In genomic region chr11:107411576-107411975, GRCm38 (mm10) we compare ENCODE assay signal across 17 mouse cellular contexts. TPM values are rescaled to one million over a fixed set of nuclear protein-coding genes. Genes with fewer than 3 reads are reported as not detected.
DNase-seq lines count a peak whose midpoint lies in the region; ATAC-seq and TF ChIP-seq lines count a peak whose summit lies in the region.
"Had no signal": no experiment of that assay in that cellular context is flagged by ENCODE, and none has a peak within 500 bp of the region (broad histone marks: within the 10 kb centered on the region; RNA-seq: fewer than 3 reads in every experiment).

No protein-coding gene starts in this region.

- peak overlapping the region; percentile 61; the same call in 1 of the 2 replicates for H3K27ac ChIP-seq in lung, embryonic 16.5 days (ENCODE audit: low read length)
- H3K27ac ChIP-seq in liver, embryonic 13.5 days, result peak overlapping the region; percentile 87
- H3K27ac ChIP-seq: limb, embryonic 15.5 days; neural tube, embryonic 12.5 days had no signal

- DNase-seq in lung, adult 18-20 months, result no peak
- no peak for DNase-seq in G1E (ENCODE audit: low spot score)
- DNase-seq in liver, embryonic 13.5 days, result no peak
- peak; percentile 78 for DNase-seq in retina, postnatal 1 day
- DNase-seq in heart, postnatal 4 days, result no peak
- DNase-seq in left cerebral cortex, adult 8-10 months (ENCODE audit: low spot score in 2 of 2), result no peak
- DNase-seq: adrenal gland, postnatal 14 days; cerebellum, adult 11-12 months; cerebellum, postnatal 36 days; forebrain, postnatal 0 days; kidney, adult 8-10 months; kidney, postnatal 4 days had no signal

- no peak for ATAC-seq in lung, embryonic 16.5 days (ENCODE audit: low read depth)
- ATAC-seq in G1E (ENCODE audit: extremely low read depth, insufficient number of reproducible peaks, low FRiP score, poor library complexity, severe bottlenecking), result no peak
- no peak for ATAC-seq in liver, embryonic 13.5 days (ENCODE audit: low read depth)
- ATAC-seq: activated CD4-positive, CD25-positive, alpha-beta regulatory T cell, adult 4 months; forebrain, postnatal 0 days; Patski had no signal

- no peak overlapping the region for H3K4me3 ChIP-seq in lung, embryonic 16.5 days (ENCODE audit: low read length)
- H3K4me3 ChIP-seq in G1E (ENCODE audit: low read depth, low read length), result peak overlapping the region; percentile 13; the same call in 1 of the 2 replicates
- H3K4me3 ChIP-seq in liver, embryonic 13.5 days (replicated peaks), result no peak overlapping the region
- H3K4me3 ChIP-seq: limb, embryonic 15.5 days; neural tube, embryonic 12.5 days had no signal

- no peaks in the 10 kb centered on the region for H3K36me3 ChIP-seq in lung, embryonic 16.5 days (ENCODE audit: control insufficient read depth, insufficient read depth, low read length)
- peaks cover 27% of the 10 kb centered on the region for H3K36me3 ChIP-seq in G1E (replicated peaks)
- H3K36me3 ChIP-seq in liver, embryonic 13.5 days, result no peaks in the 10 kb centered on the region
- H3K36me3 ChIP-seq: limb, embryonic 15.5 days; neural tube, embryonic 12.5 days had no signal

- H3K27me3 ChIP-seq in lung, embryonic 16.5 days (ENCODE audit: control insufficient read depth, insufficient read depth, low read depth, low read length), result no peaks in the 10 kb centered on the region
- no peaks in the 10 kb centered on the region for H3K27me3 ChIP-seq in G1E (ENCODE audit: insufficient read depth, low read length)
- H3K27me3 ChIP-seq in liver, embryonic 13.5 days, result no peaks in the 10 kb centered on the region
- H3K27me3 ChIP-seq: limb, embryonic 15.5 days; neural tube, embryonic 12.5 days; Patski had no signal

- no peaks in the 10 kb centered on the region for H3K9me3 ChIP-seq in lung, embryonic 16.5 days (ENCODE audit: control insufficient read depth, low read length)
- no peaks in the 10 kb centered on the region for H3K9me3 ChIP-seq in G1E (replicated peaks)
- H3K9me3 ChIP-seq in liver, embryonic 13.5 days (replicated peaks), result no peaks in the 10 kb centered on the region
- H3K9me3 ChIP-seq: limb, embryonic 15.5 days; neural tube, embryonic 12.5 days had no signal

- H3K4me2 ChIP-seq in lung, embryonic 16.5 days (ENCODE audit: low read depth, low read length), result no peak overlapping the region
- peak overlapping the region; percentile 71; the same call in 1 of the 2 replicates for H3K4me2 ChIP-seq in liver, embryonic 13.5 days
- H3K4me2 ChIP-seq: limb, embryonic 15.5 days; neural tube, embryonic 12.5 days had no signal

- no peak overlapping the region for H3K9ac ChIP-seq in lung, embryonic 16.5 days (ENCODE audit: low read length)
- H3K9ac ChIP-seq in liver, embryonic 13.5 days, result peak overlapping the region; percentile 36; the same call in 1 of the 2 replicates
- H3K9ac ChIP-seq: forebrain, postnatal 0 days; limb, embryonic 15.5 days; neural tube, embryonic 12.5 days had no signal

- no peak for TF ChIP-seq CTCF in G1E (IDR thresholded peaks at IDR 0.05; ENCODE audit: low read depth, low read length)

- 70% methylated on average over 9 of the region's 9 CpGs for WGBS in lung, embryonic 16.5 days
- WGBS in liver, embryonic 13.5 days (ENCODE audit: insufficient replicate concordance), result 59% methylated on average over 9 of the region's 9 CpGs

- peaks cover 39% of the 10 kb centered on the region for H3K4me1 ChIP-seq in lung, embryonic 16.5 days (replicated peaks; ENCODE audit: control insufficient read depth, insufficient read depth, low read length)
- H3K4me1 ChIP-seq in G1E (ENCODE audit: insufficient read depth, low read depth, low read length), result peaks cover 85% of the 10 kb centered on the region
- H3K4me1 ChIP-seq in liver, embryonic 13.5 days (replicated peaks), result peaks cover 100% of the 10 kb centered on the region

RNA-seq across cellular contexts. Expression of gene Pitpnc1, which starts 58.9 kb away (rescaled TPM):
- polyA plus RNA-seq in lung, embryonic 16.5 days (2015; fragmentation: Nextera tagmentation; extraction: Ambion mirVana), result 16.2 and 16.8 TPM in 2 replicates
- total RNA-seq in G1E (2014; fragmentation: Nextera tagmentation) (53.5 and 54.8 TPM in 2 replicates), G1E (2017) (27.9 and 31.5 TPM in 2 replicates)
- polyA plus RNA-seq in G1E (2012), result 9.9 and 10.1 TPM in 2 replicates
- polyA plus RNA-seq in liver, embryonic 13.5 days (2015; fragmentation: Nextera tagmentation; extraction: Ambion mirVana), result 7.4 and 8.3 TPM in 2 replicates
- total RNA-seq in heart, postnatal 4 days (2021), result 10 to 100 TPM; 68.1 to 75.2 TPM
- total RNA-seq in left cerebral cortex, adult 8-10 months (2022), result 10 to 100 TPM; 52.3 to 67.4 (median 59.9) TPM
